Mouse (Mus musculus): ENCODE results near the gene Thsd4.

The Thsd4 gene

DNA sequence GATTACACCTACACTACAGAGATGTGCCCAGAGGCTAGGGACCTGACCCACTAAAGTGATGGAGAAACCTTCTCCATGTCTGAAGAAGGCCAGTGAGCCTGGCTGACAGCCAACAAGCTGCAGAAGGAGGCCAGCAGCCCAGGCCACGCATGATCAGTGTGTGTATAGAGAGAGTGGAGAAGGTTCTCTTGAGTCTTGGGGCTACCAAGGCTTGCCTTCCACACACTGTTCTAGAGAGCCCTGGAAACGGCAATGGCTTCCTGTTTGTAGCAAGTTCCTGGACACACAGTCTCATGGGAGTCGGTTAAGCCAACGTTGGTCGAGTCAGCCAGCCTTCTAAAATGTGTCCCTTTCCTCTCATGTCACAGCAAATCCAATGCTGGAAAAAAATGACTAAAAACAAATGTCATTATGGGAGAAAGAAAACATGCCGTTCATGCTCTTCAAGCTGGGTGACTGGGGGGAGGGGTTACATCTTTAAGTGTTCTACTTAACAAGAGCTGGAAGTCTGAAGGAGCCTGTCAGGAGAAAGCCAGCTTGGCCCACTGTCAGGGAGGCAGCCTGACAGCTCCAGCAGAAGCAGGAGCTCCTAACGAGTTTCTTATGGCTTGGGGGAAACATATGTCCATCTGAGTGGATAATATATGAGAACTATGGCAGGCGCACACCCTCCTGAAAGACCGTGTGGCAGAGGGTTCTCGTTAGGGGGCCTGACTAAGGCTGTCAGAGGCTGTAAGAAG is 257.1 kb downstream of the Thsd4 start:
- DNase-seq (ENCODE audit: low spot score), result no peak

DNA sequence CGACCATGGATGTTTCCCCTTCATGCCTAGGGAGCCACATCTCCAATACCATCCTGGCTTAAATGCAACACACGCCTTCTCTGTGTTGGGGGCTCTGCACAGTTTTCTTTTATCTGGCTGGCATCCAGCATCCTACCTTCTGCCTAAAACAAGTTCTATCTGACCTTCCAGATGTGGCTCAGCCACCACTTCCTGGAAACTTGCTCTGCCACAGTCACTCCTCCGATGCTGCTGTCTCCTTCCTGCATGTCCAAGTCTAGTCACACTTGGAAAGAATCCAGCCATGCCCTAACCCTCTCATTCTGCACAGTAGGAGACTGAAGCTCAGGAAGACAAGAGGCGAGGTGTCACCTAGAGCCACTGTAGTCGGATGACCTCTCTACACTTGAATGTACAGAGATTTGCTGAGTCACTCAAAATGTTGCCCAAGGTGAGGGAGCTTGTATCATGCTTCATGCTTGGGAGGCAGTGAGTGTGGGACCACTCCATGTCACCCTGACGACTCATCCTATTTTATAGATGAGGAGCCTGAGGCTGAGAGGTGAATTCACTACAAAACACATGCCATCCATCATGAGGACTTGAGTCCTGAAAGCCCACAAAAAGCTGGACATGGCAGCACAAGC is 259.2 kb downstream of the Thsd4 start:
- DNase-seq (ENCODE audit: low spot score), result no peak

DNA sequence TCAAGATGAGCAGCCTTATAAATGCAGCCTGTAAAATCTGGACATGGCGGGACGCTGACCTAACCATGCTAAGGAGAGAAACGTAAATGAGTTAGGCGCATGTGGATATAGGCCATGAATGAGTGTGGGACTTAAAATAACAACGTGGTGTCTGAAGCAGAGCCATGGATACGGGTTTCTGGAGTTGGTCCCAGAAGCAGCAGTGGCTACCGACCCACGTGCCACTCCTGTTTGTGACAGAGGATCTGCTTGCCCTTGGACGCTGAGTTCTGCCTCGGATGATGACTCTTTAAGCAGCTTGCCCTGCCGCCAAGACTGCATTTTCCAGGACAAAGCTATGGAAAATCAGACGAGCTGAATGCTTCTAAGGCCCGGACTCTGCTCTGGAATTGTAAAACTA is 262.2 kb downstream of the Thsd4 start:
- no peak for DNase-seq (ENCODE audit: low spot score)

DNA sequence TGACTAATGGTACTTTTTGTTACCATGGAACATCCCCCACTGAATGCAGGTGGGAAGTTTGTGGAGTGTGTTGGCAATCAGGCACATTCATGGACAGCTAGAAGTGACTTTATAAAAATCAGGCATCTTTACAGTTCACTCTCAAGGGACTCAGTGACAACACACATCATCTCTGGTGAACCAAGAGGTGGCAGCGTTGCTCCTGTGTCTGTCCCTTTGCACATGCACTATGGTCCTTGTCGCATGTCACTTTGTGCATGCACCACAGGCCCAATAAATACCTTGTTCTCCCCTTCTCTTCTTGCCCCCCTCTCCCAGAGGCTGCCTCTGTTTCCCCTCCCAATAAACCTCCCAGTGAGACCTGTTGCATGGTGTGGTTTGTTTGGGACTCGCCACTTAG is 270.1 kb downstream of the Thsd4 start:
- no peak for DNase-seq (ENCODE audit: low spot score)

DNA sequence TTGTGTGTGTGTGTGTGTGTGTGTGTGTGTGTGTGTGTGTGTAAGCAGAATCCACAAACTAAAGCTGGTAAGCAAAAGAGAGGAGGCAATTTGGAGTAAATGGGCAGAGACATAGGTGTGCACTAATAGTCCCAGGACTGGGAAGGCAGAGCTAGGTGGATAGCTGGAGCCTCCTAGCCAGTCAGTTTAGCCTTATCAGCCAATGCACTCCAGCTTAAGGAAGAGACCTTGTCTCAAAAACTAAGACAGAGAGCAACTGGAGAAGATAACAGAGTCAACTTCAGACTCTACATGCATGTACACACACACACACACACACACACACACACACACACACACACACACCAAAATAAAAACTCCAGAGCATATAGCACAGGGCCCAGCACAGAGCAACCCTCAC is 271.4 kb downstream of the Thsd4 start:
- DNase-seq (ENCODE audit: low spot score), result no peak

DNA sequence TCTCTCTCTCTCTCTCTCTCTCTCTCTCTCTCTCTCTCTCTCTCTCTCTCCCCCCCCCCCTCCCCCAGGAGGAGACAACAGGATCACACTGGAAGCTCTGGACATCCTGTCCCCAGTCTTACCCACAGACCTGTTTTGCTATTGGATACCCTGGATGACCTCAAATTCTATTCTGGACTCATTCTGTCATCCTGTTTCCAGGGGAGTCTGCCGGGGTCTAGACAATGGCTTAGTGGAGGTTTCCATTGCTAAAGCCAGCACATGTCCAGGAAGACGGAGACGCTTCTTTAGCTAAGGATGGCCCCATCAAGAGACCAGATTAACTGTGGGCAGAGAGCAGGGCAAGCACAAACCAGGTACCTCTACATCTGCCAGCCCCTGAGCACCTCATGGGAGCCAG is 273.8 kb downstream of the Thsd4 start:
- DNase-seq (ENCODE audit: low spot score), result no peak

DNA sequence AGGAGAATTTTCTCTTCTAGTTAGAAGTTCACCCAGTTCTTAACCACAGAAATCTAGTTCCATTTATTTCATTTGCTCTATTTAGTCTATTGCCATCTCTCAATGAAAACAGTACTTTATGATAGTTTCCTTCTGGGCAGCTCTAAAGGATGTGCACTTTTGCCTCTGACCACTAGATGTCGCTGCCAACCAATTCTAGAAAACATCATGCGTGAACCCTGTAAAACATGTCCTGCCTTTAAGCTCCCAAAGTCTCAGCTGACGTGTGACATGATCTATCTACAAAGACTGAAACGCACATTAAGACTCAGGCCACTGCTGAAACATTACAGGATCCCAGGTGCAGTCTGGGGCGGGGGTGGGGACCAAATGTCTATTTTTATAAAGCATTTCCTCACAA is 276.9 kb downstream of the Thsd4 start:
- DNase-seq (ENCODE audit: low spot score), result no peak

DNA sequence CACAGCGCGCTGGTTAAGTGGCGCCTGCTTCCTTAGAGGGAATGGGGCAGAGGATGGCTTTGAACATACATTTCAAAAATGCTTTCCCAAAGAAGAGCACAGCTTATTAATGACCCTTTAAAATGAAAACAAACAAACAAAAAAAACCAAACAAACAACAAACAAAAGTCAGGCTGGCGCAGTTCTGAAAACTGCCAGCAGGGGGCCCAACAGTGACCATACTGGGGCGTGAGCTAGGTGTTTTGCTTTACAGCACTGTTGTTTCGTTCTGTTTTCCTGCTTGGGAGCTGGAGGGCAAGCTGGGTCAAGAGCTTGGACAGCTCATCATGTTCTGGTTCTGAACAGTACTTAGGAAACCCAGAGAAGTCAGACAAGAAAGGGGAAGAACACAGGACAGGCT is 278.3 kb downstream of the Thsd4 start:
- peak; percentile 6 for DNase-seq (ENCODE audit: low spot score)

DNA sequence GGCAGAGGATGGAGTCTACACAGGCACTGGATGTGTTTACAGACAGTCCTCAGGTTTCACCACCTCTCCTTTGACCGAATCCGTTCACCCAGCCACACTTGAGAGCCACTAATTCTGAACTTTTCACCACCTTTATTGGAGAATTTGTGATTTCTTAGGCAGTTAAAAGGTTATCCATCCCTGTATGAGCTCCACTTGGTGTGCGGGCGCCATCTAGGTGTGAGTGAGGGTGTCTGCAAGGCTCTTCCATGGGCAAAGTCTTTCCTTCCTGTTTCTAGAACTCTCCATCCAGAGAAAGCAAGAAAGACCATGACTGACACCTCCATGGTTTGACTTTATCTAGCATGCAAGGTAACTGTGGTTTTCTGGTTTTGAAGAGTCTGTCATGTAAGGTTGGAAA is 284.2 kb downstream of the Thsd4 start:
- DNase-seq (ENCODE audit: low spot score), result no peak

DNA sequence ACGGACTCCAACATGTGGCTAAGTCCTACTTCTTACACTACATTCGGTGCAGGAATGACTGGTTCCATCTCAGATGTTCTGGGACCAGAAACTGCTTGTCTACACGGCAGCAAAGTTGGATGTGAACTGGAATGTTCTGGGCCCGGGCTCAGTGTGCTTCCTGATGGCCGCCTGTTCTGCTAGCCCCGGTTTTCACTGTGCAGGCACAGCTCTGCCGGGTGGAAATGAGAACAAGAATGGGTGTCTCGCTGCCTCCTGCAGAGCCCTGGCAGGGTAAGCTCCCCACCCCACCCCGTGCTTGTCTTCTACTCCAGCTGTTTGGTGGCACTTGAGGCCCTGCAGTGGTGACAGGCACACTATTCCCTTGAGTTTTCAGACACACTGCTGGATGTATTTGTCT is 285.7 kb downstream of the Thsd4 start:
- no peak for DNase-seq (ENCODE audit: low spot score)

DNA sequence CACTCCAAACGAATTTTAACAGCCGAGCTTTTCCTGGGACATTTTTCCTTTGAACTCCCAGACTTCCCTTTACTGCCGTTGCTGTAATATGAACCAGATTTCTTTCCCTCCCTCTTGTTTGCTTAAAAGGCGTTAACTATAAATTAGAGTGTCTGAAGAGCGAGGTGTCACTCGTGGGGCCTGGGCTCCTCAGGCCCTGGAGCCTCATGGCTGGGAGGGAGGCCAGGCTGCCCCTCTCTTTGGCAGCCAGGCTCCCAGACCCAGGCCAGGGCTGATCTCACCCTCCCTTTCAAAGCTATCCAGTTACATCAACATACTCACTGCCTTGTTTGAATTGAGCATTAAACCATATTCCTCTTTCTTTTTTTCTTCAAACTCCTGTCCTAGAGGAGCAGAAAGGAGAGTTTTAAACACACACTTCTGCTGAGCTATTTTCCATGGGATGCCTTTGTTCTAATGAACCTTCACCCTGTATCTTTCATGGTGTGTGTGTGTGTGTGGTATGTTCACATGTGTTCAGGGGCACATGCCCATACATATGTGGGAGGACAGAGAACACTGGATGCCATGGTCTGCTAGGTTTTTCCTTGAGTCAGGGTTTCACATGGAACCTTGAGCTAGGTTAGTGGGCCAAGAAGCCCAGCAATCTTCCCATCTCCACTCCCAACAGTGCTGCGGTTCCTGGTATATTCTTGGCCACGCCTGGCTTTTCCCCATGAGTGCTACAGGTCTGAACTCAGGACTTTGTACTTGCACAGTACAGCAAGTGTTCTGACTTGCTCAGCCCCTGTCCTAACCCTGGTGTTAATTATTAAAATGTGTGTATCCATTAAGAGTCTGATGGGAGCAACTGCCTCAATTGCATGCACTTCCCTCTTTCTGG is 287.4 kb downstream of the Thsd4 start:
- no peak for DNase-seq (ENCODE audit: low spot score)

DNA sequence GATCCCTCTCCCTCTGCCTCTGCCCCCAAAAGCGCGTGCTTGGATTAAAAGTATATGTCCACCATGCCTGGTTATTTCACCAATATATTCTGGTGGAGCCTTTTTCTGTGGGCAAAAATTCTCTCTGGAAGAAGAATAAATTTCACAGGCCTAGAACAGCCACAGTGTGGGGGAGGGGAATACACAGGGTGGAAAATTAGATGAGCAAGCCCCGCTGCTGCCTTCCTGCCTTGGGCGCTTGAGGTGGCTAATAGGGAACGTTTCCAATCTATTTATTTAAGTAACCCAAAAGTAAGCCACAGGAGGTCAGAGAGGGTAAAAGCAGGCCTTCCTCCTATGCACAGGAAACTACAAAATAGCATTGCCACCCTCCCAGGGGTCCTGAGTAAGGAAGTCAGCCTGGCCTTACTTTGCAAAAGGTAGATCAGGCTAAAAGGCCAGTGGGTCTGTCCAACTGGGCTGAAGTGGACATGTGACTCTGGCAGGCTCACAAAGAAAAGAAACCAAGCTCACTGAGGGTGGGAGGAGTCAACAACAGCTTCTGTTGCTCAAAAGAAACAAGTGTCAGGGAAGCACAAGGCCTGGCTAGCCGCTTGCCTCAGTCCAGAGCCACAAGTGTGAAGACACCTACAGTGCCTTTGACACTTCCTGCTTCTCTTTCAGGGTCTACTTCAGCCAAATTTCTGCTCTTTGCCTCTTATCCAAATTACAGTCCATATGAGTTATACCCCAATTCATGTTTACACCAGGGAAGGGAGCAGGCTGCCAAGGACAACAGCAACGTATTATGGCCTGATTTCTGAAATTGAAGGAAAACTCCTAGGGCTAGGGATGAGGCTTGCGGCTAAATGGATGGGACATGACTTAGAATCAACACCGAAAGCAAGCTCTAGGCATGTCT is 289.6 kb downstream of the Thsd4 start:
- DNase-seq (ENCODE audit: low spot score), result no peak

DNA sequence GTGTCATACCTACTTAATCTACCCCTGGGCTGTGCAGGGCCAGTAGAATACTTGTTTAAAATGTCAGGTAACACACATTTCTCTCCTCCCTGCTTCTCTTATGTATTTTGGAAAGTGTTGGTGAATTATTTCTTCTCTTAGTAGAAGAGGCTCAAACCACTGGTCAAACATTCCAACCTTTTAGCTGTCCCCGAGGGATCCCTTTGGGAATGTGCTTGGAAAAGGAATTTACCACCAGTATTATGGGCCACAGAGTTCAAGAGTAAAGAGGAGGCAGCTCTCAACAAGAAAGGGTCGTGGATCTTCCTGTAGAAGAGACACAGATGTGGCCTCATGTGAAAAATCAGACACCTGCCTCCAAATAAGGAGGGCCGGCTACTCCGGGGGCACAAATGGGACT is 292.4 kb downstream of the Thsd4 start:
- no peak for DNase-seq (ENCODE audit: low spot score)

DNA sequence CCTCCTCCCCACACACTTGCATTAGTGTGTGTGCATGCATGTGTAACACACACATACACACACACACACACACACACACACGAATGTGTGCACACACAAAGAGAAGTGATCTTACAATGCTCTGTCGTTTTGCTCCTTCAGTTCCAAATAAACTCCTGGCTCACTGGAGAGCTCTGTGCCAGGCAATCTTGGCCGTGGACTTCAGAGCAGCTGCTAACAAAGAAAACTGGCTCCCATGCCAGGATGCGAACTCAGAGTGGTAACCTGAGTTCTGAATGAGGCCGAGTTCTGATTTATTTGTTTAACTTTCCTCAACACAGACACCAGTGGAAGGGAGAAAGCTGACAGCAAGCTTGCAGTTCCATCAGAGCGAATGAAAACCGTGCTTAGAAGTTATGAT is 294.1 kb downstream of the Thsd4 start:
- no peak for DNase-seq (ENCODE audit: low spot score)

DNA sequence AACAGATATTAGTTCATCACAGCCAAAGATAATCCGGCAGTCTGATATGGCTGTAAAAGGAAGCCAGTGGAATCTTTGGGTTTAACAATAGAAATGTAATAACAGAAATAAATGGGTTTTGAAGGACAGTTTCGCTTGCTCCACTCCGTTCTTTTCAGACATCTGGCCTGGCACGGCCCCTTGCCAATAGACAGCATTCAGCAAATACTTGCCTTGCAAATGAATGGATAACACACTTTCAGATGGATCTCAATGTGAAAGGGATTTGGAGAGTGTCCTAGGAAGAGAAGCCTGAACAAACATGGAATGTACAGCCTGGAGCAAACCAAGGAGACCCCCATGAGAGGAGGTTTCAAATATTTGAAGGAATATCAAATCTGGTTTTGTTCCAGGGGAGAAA is 295.2 kb downstream of the Thsd4 start:
- DNase-seq (ENCODE audit: low spot score), result no peak

DNA sequence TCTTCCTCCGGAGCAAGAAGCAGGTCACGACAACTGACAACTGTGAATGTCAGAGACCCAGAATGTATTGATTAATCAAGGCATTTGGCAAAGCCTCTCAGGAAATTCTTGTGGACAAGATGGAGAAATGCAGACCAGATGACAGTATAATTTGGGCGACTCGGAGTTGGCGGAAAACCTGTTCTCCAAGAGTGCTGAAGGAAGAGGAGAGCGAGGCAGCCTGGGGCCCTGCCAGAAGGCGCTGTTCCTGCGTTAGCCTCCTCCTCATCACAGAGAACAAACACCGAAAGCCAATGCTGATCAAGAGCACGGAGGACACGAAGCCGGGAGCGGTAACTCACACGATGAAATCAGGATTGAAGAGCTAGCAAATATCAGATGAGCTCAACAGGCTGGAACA is 295.7 kb downstream of the Thsd4 start:
- DNase-seq (ENCODE audit: low spot score), result no peak

DNA sequence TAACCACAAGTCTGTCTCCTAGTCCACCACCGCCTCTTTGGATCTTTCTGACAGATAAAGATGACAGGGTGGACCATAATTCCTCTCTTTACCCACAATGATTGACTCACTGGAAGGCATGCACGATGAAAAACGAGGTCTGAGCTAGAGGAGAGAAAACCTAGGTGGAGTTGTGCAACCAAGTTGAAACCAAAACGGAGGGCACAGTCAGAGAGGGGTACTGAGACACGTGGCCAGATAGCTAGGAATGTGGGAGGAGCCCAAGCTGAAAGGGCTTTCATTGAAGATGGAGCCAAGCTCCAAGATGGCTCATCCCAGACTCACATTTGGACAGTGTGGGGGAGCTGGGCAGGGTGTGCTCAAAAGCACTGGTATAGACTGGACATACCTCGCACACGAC is 296.4 kb downstream of the Thsd4 start:
- DNase-seq (ENCODE audit: low spot score), result no peak

DNA sequence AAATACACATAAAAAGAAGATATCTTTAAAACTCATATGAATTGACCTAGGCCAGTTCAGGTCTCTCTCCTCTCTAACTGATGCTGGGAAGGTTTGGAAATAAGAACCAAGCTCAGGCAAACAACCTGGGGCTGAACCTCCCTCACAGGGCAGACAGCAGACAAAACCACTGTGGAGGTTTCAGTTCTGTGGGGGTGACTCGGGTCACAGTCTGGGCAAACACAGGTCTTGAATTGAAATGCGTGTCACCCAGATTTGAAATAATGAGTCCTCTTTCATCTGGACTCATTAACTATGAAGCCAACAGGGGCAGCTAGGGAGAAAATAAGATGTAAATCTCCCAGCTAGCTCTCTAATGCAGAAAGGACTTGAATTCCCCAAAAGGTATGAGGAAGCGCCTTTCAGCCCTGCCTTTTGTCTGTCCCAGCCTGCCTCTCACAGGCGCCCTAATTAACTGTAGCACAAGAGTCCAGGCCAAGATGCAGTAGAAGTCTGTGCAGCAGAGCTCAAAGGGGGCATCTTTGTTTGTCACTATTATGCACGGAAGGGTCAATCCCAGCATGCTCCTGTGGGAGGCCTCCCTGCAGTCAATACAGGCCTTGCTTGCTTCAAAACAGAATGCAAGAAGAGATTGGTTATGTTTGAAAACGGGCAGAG is 297.7 kb downstream of the Thsd4 start:
- no peak for DNase-seq (ENCODE audit: low spot score)

DNA sequence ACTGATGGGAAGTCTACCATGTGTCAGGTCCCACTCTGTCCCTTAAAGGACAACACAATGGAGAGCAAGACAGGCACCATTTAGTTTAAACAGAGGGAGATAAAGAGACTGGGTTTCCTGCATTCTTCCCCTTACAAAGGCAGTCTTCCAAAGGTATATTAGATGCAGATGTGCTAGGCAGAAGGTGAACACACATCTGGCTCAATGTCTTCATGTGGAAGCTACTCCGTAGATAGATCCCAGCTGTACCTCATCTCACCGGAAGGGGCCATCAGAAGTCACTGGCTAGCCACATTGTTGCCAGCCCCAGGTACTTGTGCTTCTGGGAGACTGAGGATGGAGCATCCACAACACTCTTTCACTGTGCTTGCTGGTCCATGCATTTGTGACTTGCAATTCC is 301.4 kb downstream of the Thsd4 start:
- DNase-seq (ENCODE audit: low spot score), result no peak

DNA sequence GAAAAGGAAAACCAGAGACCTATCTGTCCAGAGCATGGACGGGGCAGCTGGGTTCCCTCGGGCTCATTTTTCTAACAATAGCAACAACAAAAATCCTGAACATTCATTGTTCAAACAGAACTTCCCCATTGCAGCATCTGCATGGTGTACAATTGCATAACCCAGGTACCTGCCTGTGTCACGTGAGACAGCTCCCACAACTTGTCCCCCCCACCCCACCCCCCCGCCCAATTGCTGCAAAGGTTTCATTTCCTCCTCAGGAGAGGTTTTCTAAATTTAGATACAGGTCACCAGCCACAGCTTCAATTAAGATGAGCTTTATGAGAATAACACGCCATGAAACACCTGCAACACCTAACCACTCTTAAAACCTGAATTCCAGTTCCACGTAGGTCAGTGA is 303.4 kb downstream of the Thsd4 start:
- DNase-seq (ENCODE audit: low spot score), result no peak

DNA sequence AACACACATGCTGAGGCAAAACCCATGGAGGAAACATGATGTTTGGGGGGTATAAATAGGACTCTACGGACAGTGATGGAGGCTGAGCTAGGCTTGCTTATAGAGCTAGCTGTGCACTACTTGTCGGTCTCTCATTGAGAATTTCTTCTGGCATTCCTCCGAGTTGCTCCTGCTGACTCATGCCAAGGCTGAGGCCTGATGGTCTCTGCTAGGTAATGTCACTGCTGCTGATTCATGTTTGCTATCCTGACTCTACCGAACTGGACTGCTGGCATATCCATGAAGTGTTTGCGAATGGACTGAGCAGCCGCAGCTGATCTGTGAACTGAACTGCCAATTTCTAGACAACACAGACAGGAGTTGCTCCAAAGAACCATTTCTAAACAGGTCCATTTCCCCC is 305.8 kb downstream of the Thsd4 start:
- no peak for DNase-seq (ENCODE audit: low spot score)

DNA sequence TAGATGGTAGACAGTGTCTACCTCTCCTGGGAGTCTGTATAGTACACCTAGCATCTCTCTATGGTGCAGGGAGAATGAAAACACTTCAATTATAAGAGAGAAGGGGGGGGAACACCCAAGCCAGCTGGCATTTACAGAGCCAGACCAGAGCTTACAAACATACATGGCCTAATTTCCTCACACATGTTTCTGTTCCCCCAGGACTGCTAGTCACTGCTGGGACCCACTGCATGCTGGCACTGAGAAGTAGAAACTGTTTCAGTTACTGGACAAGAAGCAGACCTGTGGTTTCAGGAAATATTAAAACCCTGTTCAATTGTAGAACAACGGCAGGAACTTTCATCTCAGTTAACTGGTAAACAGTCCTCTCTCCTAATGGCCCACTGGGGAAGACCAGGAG is 308.7 kb downstream of the Thsd4 start:
- DNase-seq (ENCODE audit: low spot score), result no peak
